Comparison of ENCODE assay signal across 10 mouse cellular contexts in genomic region chr3:88375750-88376626, GRCm38 (mm10). TPM values are rescaled to one million over a fixed set of nuclear protein-coding genes. Genes with fewer than 3 reads are reported as not detected.
DNase-seq lines count a peak whose midpoint lies in the region; ATAC-seq and TF ChIP-seq lines count a peak whose summit lies in the region.
"Not testable (repeated sequence)": the region's sequence is repeated elsewhere in the genome, so short reads cannot be mapped to it uniquely, and the experiment has no call there.
"Had no signal": no experiment of that assay in that cellular context is flagged by ENCODE, and none has a peak within 500 bp of the region (broad histone marks: within the 10 kb centered on the region; RNA-seq: fewer than 3 reads in every experiment).

No protein-coding gene starts in this region.

- H3K27me3 ChIP-seq in kidney, postnatal 0 days (ENCODE audit: insufficient read depth, low read length); liver, embryonic 14.5 days (ENCODE audit: control insufficient read depth, insufficient read depth, low read length); midbrain, embryonic 14.5 days (ENCODE audit: control insufficient read depth, insufficient read depth, low read length); stomach, embryonic 14.5 days (ENCODE audit: control insufficient read depth, insufficient read depth, low read length): not testable (repeated sequence)

- peak overlapping the region; percentile 64; the same call in 1 of the 2 replicates for H3K27ac ChIP-seq in kidney, postnatal 0 days
- H3K27ac ChIP-seq in liver, embryonic 14.5 days, result not testable (repeated sequence)
- 0 out of 2 replicates have a peak overlapping the region, but pooled peaks have one; percentile 38 for H3K27ac ChIP-seq in midbrain, embryonic 14.5 days (replicated peaks; ENCODE audit: low read depth, low read length)
- 0 out of 2 replicates have a peak overlapping the region, but pooled peaks have one; percentile 15 for H3K27ac ChIP-seq in stomach, embryonic 14.5 days (ENCODE audit: low read length)

- TF ChIP-seq CTCF in kidney, postnatal 0 days (IDR thresholded peaks at IDR 0.05; ENCODE audit: low read depth); liver, embryonic 14.5 days (IDR thresholded peaks at IDR 0.05; ENCODE audit: low read depth): not testable (repeated sequence)

- not testable (repeated sequence) for H3K4me1 ChIP-seq in kidney, postnatal 0 days (replicated peaks; ENCODE audit: insufficient read depth, low read length); liver, embryonic 14.5 days (replicated peaks; ENCODE audit: control insufficient read depth in 2 of 2, insufficient read depth in 2 of 2, low read length in 1 of 2); midbrain, embryonic 14.5 days (ENCODE audit: control insufficient read depth, insufficient read depth, low read length); stomach, embryonic 14.5 days (ENCODE audit: control insufficient read depth, insufficient read depth, low read length)

- not testable (repeated sequence) for H3K4me3 ChIP-seq in kidney, postnatal 0 days (replicated peaks; ENCODE audit: low read depth, low read length); liver, embryonic 14.5 days (ENCODE audit: insufficient read depth in 1 of 2, low read depth in 2 of 2, low read length in 2 of 2); midbrain, embryonic 14.5 days (replicated peaks; ENCODE audit: low read depth, low read length)
- peak overlapping the region; percentile 11; the same call in 1 of the 2 replicates for H3K4me3 ChIP-seq in stomach, embryonic 14.5 days (ENCODE audit: low read depth, low read length)

- WGBS in kidney, postnatal 0 days, result 11% methylated on average over 19 of the region's 19 CpGs
- WGBS in liver, embryonic 14.5 days (ENCODE audit: insufficient replicate concordance), result 8% methylated on average over 18 of the region's 19 CpGs
- WGBS in midbrain, embryonic 14.5 days, result 10% methylated on average over 19 of the region's 19 CpGs
- WGBS in stomach, embryonic 14.5 days, result 10% methylated on average over 16 of the region's 19 CpGs

- TF ChIP-seq EP300 in liver, embryonic 14.5 days (IDR thresholded peaks at IDR 0.05; ENCODE audit: low read depth), result not testable (repeated sequence)

- peak; percentile 84 for ATAC-seq in activated CD4-positive, CD25-positive, alpha-beta regulatory T cell, adult 4 months
- ATAC-seq in erythroid progenitor cell, adult 5-6 weeks (replicated peaks; ENCODE audit: low FRiP score, poor library complexity, severe bottlenecking), result peak; percentile 73
- peak; percentile 76 to 88 for ATAC-seq in hematopoietic stem cell, adult 5-6 weeks (replicated peaks in 1 of 2; ENCODE audit: insufficient read depth in 1 of 2, low FRiP score in 2 of 2, low TSS enrichment in 1 of 2, low read depth in 1 of 2, poor library complexity in 2 of 2, severe bottlenecking in 2 of 2)
- peak; percentile 91 for ATAC-seq in kidney, postnatal 0 days (replicated peaks; ENCODE audit: low FRiP score, low read depth)
- ATAC-seq in liver, embryonic 14.5 days (ENCODE audit: insufficient read depth), result peak; percentile 78
- ATAC-seq in midbrain, embryonic 14.5 days (ENCODE audit: low FRiP score, low TSS enrichment), result peak; percentile 72
- ATAC-seq in stomach, embryonic 14.5 days (ENCODE audit: insufficient number of reproducible peaks, insufficient read depth, low FRiP score, low read depth), result peak; percentile 87

- H3K9ac ChIP-seq in kidney, postnatal 0 days (ENCODE audit: low read depth, low read length), result 0 out of 2 replicates have a peak overlapping the region, but pooled peaks have one; percentile 13
- H3K9ac ChIP-seq in liver, embryonic 14.5 days (replicated peaks); midbrain, embryonic 14.5 days (replicated peaks; ENCODE audit: low read length); stomach, embryonic 14.5 days (replicated peaks; ENCODE audit: low read depth, low read length): not testable (repeated sequence)

- not testable (repeated sequence) for H3K9me3 ChIP-seq in kidney, postnatal 0 days (replicated peaks; ENCODE audit: low read length); liver, embryonic 14.5 days (ENCODE audit: control insufficient read depth, low read length); midbrain, embryonic 14.5 days (ENCODE audit: control insufficient read depth, low read length); stomach, embryonic 14.5 days (ENCODE audit: control insufficient read depth, low read depth, low read length)

- H3K36me3 ChIP-seq in kidney, postnatal 0 days (ENCODE audit: insufficient read depth, low read length); liver, embryonic 14.5 days (replicated peaks; ENCODE audit: control insufficient read depth, insufficient read depth, low read depth); midbrain, embryonic 14.5 days (ENCODE audit: control insufficient read depth, insufficient read depth, low read length); stomach, embryonic 14.5 days (ENCODE audit: control insufficient read depth, insufficient read depth, low read length): not testable (repeated sequence)

- peak overlapping the region; percentile 39 for H3K4me2 ChIP-seq in kidney, postnatal 0 days (ENCODE audit: low read length)
- H3K4me2 ChIP-seq in liver, embryonic 14.5 days (ENCODE audit: low read depth), result peak overlapping the region; percentile 22; the same call in 1 of the 2 replicates
- peak overlapping the region; percentile 19; the same call in 1 of the 2 replicates for H3K4me2 ChIP-seq in midbrain, embryonic 14.5 days (ENCODE audit: low read length)
- peak overlapping the region; percentile 32 for H3K4me2 ChIP-seq in stomach, embryonic 14.5 days (replicated peaks; ENCODE audit: low read depth, low read length)

- DNase-seq in kidney, postnatal 0 days (ENCODE audit: low spot score), result peak; percentile 74
- peak in 1 of 3 experiments; percentile 27 for DNase-seq in liver, embryonic 14.5 days (ENCODE audit: low read depth in 3 of 3, low spot score in 3 of 3)
- peak; percentile 66 for DNase-seq in midbrain, embryonic 14.5 days

RNA-seq across cellular contexts. Expression of gene Bglap2, which starts 2.5 kb away (rescaled TPM):
- not detected for polyA plus RNA-seq in activated CD4-positive, CD25-positive, alpha-beta regulatory T cell, adult 4 months (2017; shearing (Covaris generic))
- not detected in 2 replicates for total RNA-seq in erythroid progenitor cell, adult 5-6 weeks (2015; ENCODE audit: low replicate concordance)
- 3.9 TPM in 1 of 2 replicates, not detected in the other for total RNA-seq in erythroid progenitor cell, adult 5-6 weeks (2017; ENCODE audit: low replicate concordance)
- not detected in 2 replicates for total RNA-seq in hematopoietic stem cell, adult 5-6 weeks (2017)
- 4.2 and 7.1 TPM in 2 replicates for polyA plus RNA-seq in kidney, postnatal 0 days (2015; fragmentation: Nextera tagmentation; extraction: Ambion mirVana)
- polyA plus RNA-seq in liver, embryonic 14.5 days (2012; rRNA removed), result not detected in 2 replicates
- not detected in 2 replicates for polyA plus RNA-seq in liver, embryonic 14.5 days (2014; fragmentation: Nextera tagmentation; extraction: Ambion mirVana)
- not detected in 2 replicates for polyA plus RNA-seq in midbrain, embryonic 14.5 days (2014; fragmentation: Nextera tagmentation; extraction: Ambion mirVana)
- not detected in 2 replicates for polyA plus RNA-seq in stomach, embryonic 14.5 days (2014; fragmentation: Nextera tagmentation; extraction: Ambion mirVana)
- total RNA-seq: adrenal gland, postnatal 36 days; gastrocnemius, postnatal 4 days; layer of hippocampus, postnatal 10 days had no signal

RNA-seq across cellular contexts. Expression of gene Bglap3, which starts 3.4 kb away (rescaled TPM):
- polyA plus RNA-seq in activated CD4-positive, CD25-positive, alpha-beta regulatory T cell, adult 4 months (2017; shearing (Covaris generic)), result not detected
- total RNA-seq in erythroid progenitor cell, adult 5-6 weeks (2015; ENCODE audit: low replicate concordance), result not detected in 2 replicates
- total RNA-seq in erythroid progenitor cell, adult 5-6 weeks (2017; ENCODE audit: low replicate concordance), result not detected in 2 replicates
- not detected in 2 replicates for total RNA-seq in hematopoietic stem cell, adult 5-6 weeks (2017)
- polyA plus RNA-seq in kidney, postnatal 0 days (2015; fragmentation: Nextera tagmentation; extraction: Ambion mirVana), result 3.8 and 4.7 TPM in 2 replicates
- 0.27 and 0.38 TPM in 2 replicates for polyA plus RNA-seq in liver, embryonic 14.5 days (2012; rRNA removed)
- 0.29 and 0.38 TPM in 2 replicates for polyA plus RNA-seq in liver, embryonic 14.5 days (2014; fragmentation: Nextera tagmentation; extraction: Ambion mirVana)
- not detected in 2 replicates for polyA plus RNA-seq in midbrain, embryonic 14.5 days (2014; fragmentation: Nextera tagmentation; extraction: Ambion mirVana)
- 0.45 TPM in 1 of 2 replicates, not detected in the other for polyA plus RNA-seq in stomach, embryonic 14.5 days (2014; fragmentation: Nextera tagmentation; extraction: Ambion mirVana)

RNA-seq across cellular contexts. Expression of gene Bglap, which starts 8.3 kb away (rescaled TPM):
- polyA plus RNA-seq in activated CD4-positive, CD25-positive, alpha-beta regulatory T cell, adult 4 months (2017; shearing (Covaris generic)), result not detected
- total RNA-seq in erythroid progenitor cell, adult 5-6 weeks (2015; ENCODE audit: low replicate concordance), result 3.6 TPM in 1 of 2 replicates, not detected in the other
- total RNA-seq in erythroid progenitor cell, adult 5-6 weeks (2017; ENCODE audit: low replicate concordance), result not detected in 2 replicates
- total RNA-seq in hematopoietic stem cell, adult 5-6 weeks (2017), result not detected in 2 replicates
- not detected in 2 replicates for polyA plus RNA-seq in kidney, postnatal 0 days (2015; fragmentation: Nextera tagmentation; extraction: Ambion mirVana)
- not detected in 2 replicates for polyA plus RNA-seq in liver, embryonic 14.5 days (2012; rRNA removed)
- polyA plus RNA-seq in liver, embryonic 14.5 days (2014; fragmentation: Nextera tagmentation; extraction: Ambion mirVana), result not detected in 2 replicates
- polyA plus RNA-seq in midbrain, embryonic 14.5 days (2014; fragmentation: Nextera tagmentation; extraction: Ambion mirVana), result 0.66 TPM in 1 of 2 replicates, not detected in the other
- polyA plus RNA-seq in stomach, embryonic 14.5 days (2014; fragmentation: Nextera tagmentation; extraction: Ambion mirVana), result not detected in 2 replicates

RNA-seq across cellular contexts. Expression of gene Paqr6, which starts 11.6 kb away (rescaled TPM):
- polyA plus RNA-seq in activated CD4-positive, CD25-positive, alpha-beta regulatory T cell, adult 4 months (2017; shearing (Covaris generic)), result not detected
- not detected in 2 replicates for total RNA-seq in erythroid progenitor cell, adult 5-6 weeks (2015; ENCODE audit: low replicate concordance)
- total RNA-seq in erythroid progenitor cell, adult 5-6 weeks (2017; ENCODE audit: low replicate concordance), result 1.3 TPM in 1 of 2 replicates, not detected in the other
- total RNA-seq in hematopoietic stem cell, adult 5-6 weeks (2017), result not detected in 2 replicates
- 15.4 and 16.6 TPM in 2 replicates for polyA plus RNA-seq in kidney, postnatal 0 days (2015; fragmentation: Nextera tagmentation; extraction: Ambion mirVana)
- 7.8 and 8.7 TPM in 2 replicates for polyA plus RNA-seq in liver, embryonic 14.5 days (2012; rRNA removed)
- 4.1 and 6.6 TPM in 2 replicates for polyA plus RNA-seq in liver, embryonic 14.5 days (2014; fragmentation: Nextera tagmentation; extraction: Ambion mirVana)
- polyA plus RNA-seq in midbrain, embryonic 14.5 days (2014; fragmentation: Nextera tagmentation; extraction: Ambion mirVana), result 0.63 and 1.6 TPM in 2 replicates
- 10.8 and 11.2 TPM in 2 replicates for polyA plus RNA-seq in stomach, embryonic 14.5 days (2014; fragmentation: Nextera tagmentation; extraction: Ambion mirVana)

RNA-seq across cellular contexts. Expression of gene Pmf1, which starts 34.1 kb away (rescaled TPM):
- 10 to 100 TPM; 62.7 to 63.7 TPM for polyA plus RNA-seq in activated CD4-positive, CD25-positive, alpha-beta regulatory T cell, adult 4 months (2017; shearing (Covaris generic))
- total RNA-seq in erythroid progenitor cell, adult 5-6 weeks (2015; ENCODE audit: low replicate concordance), result 182 and 196 TPM in 2 replicates
- total RNA-seq in erythroid progenitor cell, adult 5-6 weeks (2017; ENCODE audit: low replicate concordance), result 100 and 121 TPM in 2 replicates
- 60.8 and 97.2 TPM in 2 replicates for total RNA-seq in hematopoietic stem cell, adult 5-6 weeks (2017)
- polyA plus RNA-seq in kidney, postnatal 0 days (2015; fragmentation: Nextera tagmentation; extraction: Ambion mirVana), result 97.5 and 107 TPM in 2 replicates
- 59.1 and 60.6 TPM in 2 replicates for polyA plus RNA-seq in liver, embryonic 14.5 days (2012; rRNA removed)
- 73.8 and 81.2 TPM in 2 replicates for polyA plus RNA-seq in liver, embryonic 14.5 days (2014; fragmentation: Nextera tagmentation; extraction: Ambion mirVana)
- 24.9 and 28.3 TPM in 2 replicates for polyA plus RNA-seq in midbrain, embryonic 14.5 days (2014; fragmentation: Nextera tagmentation; extraction: Ambion mirVana)
- 136 and 143 TPM in 2 replicates for polyA plus RNA-seq in stomach, embryonic 14.5 days (2014; fragmentation: Nextera tagmentation; extraction: Ambion mirVana)
